In the genomic region with DNA sequence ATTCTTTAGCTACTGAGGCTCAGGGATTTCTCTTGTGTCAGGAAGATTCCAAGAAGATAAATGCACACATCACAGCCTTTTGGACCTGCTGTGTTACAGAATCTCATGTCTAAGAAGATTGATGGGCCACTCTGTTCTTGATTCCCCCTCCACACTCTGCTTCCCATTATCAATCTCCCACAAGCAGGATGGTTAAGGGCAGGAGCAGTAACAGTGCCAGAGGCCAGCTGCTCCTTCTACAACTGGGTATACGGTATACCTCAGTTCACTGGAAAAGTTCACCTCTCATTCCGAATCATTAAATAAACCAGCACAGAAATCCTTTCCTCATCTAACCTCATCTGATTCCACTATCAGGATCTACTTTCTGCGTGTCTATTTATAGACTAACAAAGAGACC, we compare ENCODE assay signal across 23 mouse cellular contexts.
"Had no signal": no experiment of that assay in that cellular context is flagged by ENCODE, and none has a peak within 500 bp of the region (broad histone marks: within the 10 kb centered on the region; RNA-seq: fewer than 3 reads in every experiment).

No protein-coding gene starts in this region.

- ATAC-seq: liver, postnatal 0 days; lung, postnatal 0 days; midbrain, embryonic 16.5 days had no signal

- H3K9me3 ChIP-seq: lung, embryonic 15.5 days; megakaryocyte, embryonic 14.5 days; midbrain, embryonic 10.5 days; midbrain, embryonic 12.5 days; neural tube, embryonic 13.5 days; neural tube, embryonic 15.5 days; stomach, embryonic 15.5 days had no signal

- H3K27me3 ChIP-seq: lung, embryonic 15.5 days; megakaryocyte, embryonic 14.5 days; midbrain, embryonic 12.5 days; neural tube, embryonic 13.5 days; neural tube, embryonic 15.5 days; stomach, embryonic 15.5 days had no signal

- H3K9ac ChIP-seq: liver, postnatal 0 days; lung, embryonic 15.5 days; midbrain, embryonic 12.5 days; neural tube, embryonic 13.5 days; neural tube, embryonic 15.5 days; stomach, embryonic 15.5 days had no signal

- DNase-seq: liver, postnatal 0 days; lung, adult 2 months; lung, postnatal 14 days; lung, postnatal 36 days; midbrain, embryonic 14.5 days; retina, postnatal 1 day; right cerebral cortex, adult 18-20 months; right cerebral cortex, postnatal 25 days; thymus, adult 2 months; thymus, postnatal 25 days; thymus, postnatal 4 days had no signal

- H3K4me2 ChIP-seq: lung, embryonic 15.5 days; midbrain, embryonic 12.5 days; neural tube, embryonic 13.5 days; neural tube, embryonic 15.5 days; stomach, embryonic 15.5 days had no signal

- H3K4me3 ChIP-seq: lung, embryonic 15.5 days; megakaryocyte, embryonic 14.5 days; midbrain, embryonic 10.5 days; midbrain, embryonic 12.5 days; myocyte; neural tube, embryonic 13.5 days; neural tube, embryonic 15.5 days; stomach, embryonic 15.5 days had no signal

- H3K27ac ChIP-seq: lung, embryonic 15.5 days; macrophage; midbrain, embryonic 10.5 days; midbrain, embryonic 12.5 days; neural tube, embryonic 13.5 days; neural tube, embryonic 15.5 days; stomach, embryonic 15.5 days; stomach, postnatal 0 days had no signal

- H3K4me1 ChIP-seq: lung, embryonic 15.5 days; megakaryocyte, embryonic 14.5 days; midbrain, embryonic 10.5 days; midbrain, embryonic 12.5 days; neural tube, embryonic 13.5 days; neural tube, embryonic 15.5 days; stomach, embryonic 15.5 days had no signal

- H3K36me3 ChIP-seq: lung, embryonic 15.5 days; midbrain, embryonic 10.5 days; midbrain, embryonic 12.5 days; neural tube, embryonic 13.5 days; neural tube, embryonic 15.5 days; stomach, embryonic 15.5 days had no signal
